Mouse (Mus musculus): ENCODE measurements around the gene Ear14. TPM values are rescaled to one million over a fixed set of nuclear protein-coding genes. Genes with fewer than 3 reads are reported as not detected.
"Not testable (repeated sequence)": the region's sequence is repeated elsewhere in the genome, so short reads cannot be mapped to it uniquely, and the experiment has no call there.

Ear14 gene
- not detected in 2 replicates for total RNA-seq (2017)

GRCm38 (mm10) chr14:51203115-51203514, at the start of gene Ear14:
TSS of gene Ear14 (plus strand) at chr14:51203391.
- ATAC-seq (replicated peaks in 1 of 2; ENCODE audit: insufficient read depth in 1 of 2, low FRiP score in 2 of 2, low TSS enrichment in 1 of 2, low read depth in 1 of 2, poor library complexity in 2 of 2, severe bottlenecking in 2 of 2) = no peak

GRCm38 (mm10) chr14:51156056-51156735, 47.0 kb upstream of the Ear14 start:
- ATAC-seq (replicated peaks in 1 of 2; ENCODE audit: insufficient read depth in 1 of 2, low FRiP score in 2 of 2, low TSS enrichment in 1 of 2, low read depth in 1 of 2, poor library complexity in 2 of 2, severe bottlenecking in 2 of 2) = no peak

GRCm38 (mm10) chr14:51156736-51157068, 46.5 kb upstream of the Ear14 start:
- ATAC-seq (replicated peaks in 1 of 2; ENCODE audit: insufficient read depth in 1 of 2, low FRiP score in 2 of 2, low TSS enrichment in 1 of 2, low read depth in 1 of 2, poor library complexity in 2 of 2, severe bottlenecking in 2 of 2) = peak in 1 of 2 experiments; percentile 62; a peak in 2 of 4 replicates

- ATAC-seq (replicated peaks in 1 of 2; ENCODE audit: insufficient read depth in 1 of 2, low FRiP score in 2 of 2, low TSS enrichment in 1 of 2, low read depth in 1 of 2, poor library complexity in 2 of 2, severe bottlenecking in 2 of 2) = no peak
Measured at GRCm38 (mm10) chr14:51157072-51157471, 46.1 kb upstream of the Ear14 start.

GRCm38 (mm10) chr14:51161976-51162375, 41.2 kb upstream of the Ear14 start, which contains the start of gene Rnase2b:
TSS of gene Rnase2b (plus strand) at chr14:51162260.
- ATAC-seq (replicated peaks in 1 of 2; ENCODE audit: insufficient read depth in 1 of 2, low FRiP score in 2 of 2, low TSS enrichment in 1 of 2, low read depth in 1 of 2, poor library complexity in 2 of 2, severe bottlenecking in 2 of 2) = not testable (repeated sequence)

- not testable (repeated sequence) for ATAC-seq (replicated peaks in 1 of 2; ENCODE audit: insufficient read depth in 1 of 2, low FRiP score in 2 of 2, low TSS enrichment in 1 of 2, low read depth in 1 of 2, poor library complexity in 2 of 2, severe bottlenecking in 2 of 2)
Measured at GRCm38 (mm10) chr14:51163323-51163722, 39.9 kb upstream of the Ear14 start.

GRCm38 (mm10) chr14:51165435-51165834, 37.8 kb upstream of the Ear14 start:
- no peak for ATAC-seq (replicated peaks in 1 of 2; ENCODE audit: insufficient read depth in 1 of 2, low FRiP score in 2 of 2, low TSS enrichment in 1 of 2, low read depth in 1 of 2, poor library complexity in 2 of 2, severe bottlenecking in 2 of 2)

- no peak; a peak in 1 of 4 replicates for ATAC-seq (replicated peaks in 1 of 2; ENCODE audit: insufficient read depth in 1 of 2, low FRiP score in 2 of 2, low TSS enrichment in 1 of 2, low read depth in 1 of 2, poor library complexity in 2 of 2, severe bottlenecking in 2 of 2)
Measured at GRCm38 (mm10) chr14:51166068-51166467, 37.1 kb upstream of the Ear14 start.

GRCm38 (mm10) chr14:51172095-51172865, 30.9 kb upstream of the Ear14 start:
- ATAC-seq (replicated peaks in 1 of 2; ENCODE audit: insufficient read depth in 1 of 2, low FRiP score in 2 of 2, low TSS enrichment in 1 of 2, low read depth in 1 of 2, poor library complexity in 2 of 2, severe bottlenecking in 2 of 2) = peak in 1 of 2 experiments; percentile 42; a peak in 2 of 4 replicates

GRCm38 (mm10) chr14:51172947-51173346, 30.2 kb upstream of the Ear14 start:
- ATAC-seq (replicated peaks in 1 of 2; ENCODE audit: insufficient read depth in 1 of 2, low FRiP score in 2 of 2, low TSS enrichment in 1 of 2, low read depth in 1 of 2, poor library complexity in 2 of 2, severe bottlenecking in 2 of 2) = not testable (repeated sequence)

- no peak for ATAC-seq (replicated peaks in 1 of 2; ENCODE audit: insufficient read depth in 1 of 2, low FRiP score in 2 of 2, low TSS enrichment in 1 of 2, low read depth in 1 of 2, poor library complexity in 2 of 2, severe bottlenecking in 2 of 2)
Measured at GRCm38 (mm10) chr14:51173843-51174242, 29.3 kb upstream of the Ear14 start.

GRCm38 (mm10) chr14:51181051-51181450, 22.1 kb upstream of the Ear14 start:
- not testable (repeated sequence) for ATAC-seq (replicated peaks in 1 of 2; ENCODE audit: insufficient read depth in 1 of 2, low FRiP score in 2 of 2, low TSS enrichment in 1 of 2, low read depth in 1 of 2, poor library complexity in 2 of 2, severe bottlenecking in 2 of 2)

GRCm38 (mm10) chr14:51195681-51196080, 7.5 kb upstream of the Ear14 start:
- no peak for ATAC-seq (replicated peaks in 1 of 2; ENCODE audit: insufficient read depth in 1 of 2, low FRiP score in 2 of 2, low TSS enrichment in 1 of 2, low read depth in 1 of 2, poor library complexity in 2 of 2, severe bottlenecking in 2 of 2)

- ATAC-seq (replicated peaks in 1 of 2; ENCODE audit: insufficient read depth in 1 of 2, low FRiP score in 2 of 2, low TSS enrichment in 1 of 2, low read depth in 1 of 2, poor library complexity in 2 of 2, severe bottlenecking in 2 of 2) = no peak
Measured at GRCm38 (mm10) chr14:51199098-51200023, 3.8 kb upstream of the Ear14 start, which contains the start of gene Ang2. TSS of gene Ang2 (minus strand) at chr14:51199148.

GRCm38 (mm10) chr14:51200054-51200453, 3.1 kb upstream of the Ear14 start:
- ATAC-seq (replicated peaks in 1 of 2; ENCODE audit: insufficient read depth in 1 of 2, low FRiP score in 2 of 2, low TSS enrichment in 1 of 2, low read depth in 1 of 2, poor library complexity in 2 of 2, severe bottlenecking in 2 of 2) = peak; percentile 60 to 78; a peak in 3 of 4 replicates

GRCm38 (mm10) chr14:51200466-51200865, 2.7 kb upstream of the Ear14 start:
- no peak for ATAC-seq (replicated peaks in 1 of 2; ENCODE audit: insufficient read depth in 1 of 2, low FRiP score in 2 of 2, low TSS enrichment in 1 of 2, low read depth in 1 of 2, poor library complexity in 2 of 2, severe bottlenecking in 2 of 2)

GRCm38 (mm10) chr14:51220075-51220474, 16.9 kb downstream of the Ear14 start:
- not testable (repeated sequence) for ATAC-seq (replicated peaks in 1 of 2; ENCODE audit: insufficient read depth in 1 of 2, low FRiP score in 2 of 2, low TSS enrichment in 1 of 2, low read depth in 1 of 2, poor library complexity in 2 of 2, severe bottlenecking in 2 of 2)
